Mouse (Mus musculus) liver, embryonic 12.5 days (tissue): ENCODE measurements around the gene Baz2a. TPM values are rescaled to one million over a fixed set of nuclear protein-coding genes. Genes with fewer than 3 reads are reported as not detected.

Source experiments
- ATAC-seq: fragments of 200-750 bp; cut with Nextera tagmentation; 2 replicates; pipeline ENCODE4 v1.8.0; 2017; ENCODE audit warnings: moderate number of reproducible peaks, mild to moderate bottlenecking, moderate library complexity
- H3K27ac ChIP-seq: fragments of 300-500 bp; sonication (generic); 2 replicates; pipeline ENCODE4 v1.5.1; 2016; ENCODE audit warnings: mild to moderate bottlenecking
- H3K27me3 ChIP-seq: fragments of 300-500 bp; sonication (generic); replicated peaks from 2 replicates; pipeline ENCODE4 v1.6.1; 2016; ENCODE audit warnings: mild to moderate bottlenecking, moderate library complexity
- H3K36me3 ChIP-seq: fragments of 300-500 bp; sonication (generic); 2 replicates; pipeline ENCODE4 v1.6.1; 2016; ENCODE audit warnings: mild to moderate bottlenecking, moderate library complexity
- H3K4me1 ChIP-seq: fragments of 300-500 bp; sonication (generic); 2 replicates; pipeline ENCODE4 v1.6.1; 2016
- H3K4me2 ChIP-seq: fragments of 300-500 bp; sonication (generic); 2 replicates; pipeline ENCODE4 v1.6.1; 2016; ENCODE audit warnings: mild to moderate bottlenecking, moderate library complexity
- H3K4me3 ChIP-seq: fragments of 300-500 bp; sonication (generic); 2 replicates; pipeline ENCODE4 v1.5.1; 2016; ENCODE audit warnings: mild to moderate bottlenecking, moderate library complexity
- H3K9ac ChIP-seq: fragments of 300-500 bp; sonication (generic); 2 replicates; pipeline ENCODE4 v1.6.1; 2016; ENCODE audit warnings: mild to moderate bottlenecking, moderate library complexity
- H3K9me3 ChIP-seq: fragments of 300-500 bp; sonication (generic); replicated peaks from 2 replicates; pipeline ENCODE4 v1.6.1; 2016; ENCODE audit warnings: mild to moderate bottlenecking, moderate library complexity
- WGBS: fragments of 180-500 bp; shearing (Covaris S2); methylation state at CpG from one replicate; pipeline ENCODE4 v1.1.7; 2016; ENCODE audit not compliant: insufficient replicate concordance; 5-methylcytosine and 5-hydroxymethylcytosine counted together
- polyA plus RNA-seq: library from polyadenylated mRNA; unstranded; fragments of >200 nt; fragmentation: Nextera tagmentation; extraction: Ambion mirVana; gene quantifications from 2 replicates; pipeline ENCODE4 v1.2.1, GENCODE M21; 2016

The Baz2a gene
- polyA plus RNA-seq, 1 experiment from 2014 or later, result 8.0 TPM

- WGBS, result 11% methylated on average over 19 of the region's 19 CpGs
- Histone ChIP-seq H3K4me2 (peak overlapping the region; percentile 93), H3K4me1 (peaks cover 79% of the 10 kb centered on the region), H3K9ac (peak overlapping the region; percentile 91), H3K27ac (peak overlapping the region; percentile 95), H3K9me3 (no peaks in the 10 kb centered on the region), H3K36me3 (peaks cover 12% of the 10 kb centered on the region), H3K4me3 (peak overlapping the region; percentile 86), H3K27me3 (no peaks in the 10 kb centered on the region)
- peak; percentile 77 for ATAC-seq
Measured at GRCm38 (mm10) chr10:128094340-128094968, 3.1 kb downstream of the Baz2a start.

- WGBS, result 23% methylated on average over 9 of the region's 9 CpGs
- H3K36me3 ChIP-seq, result peaks cover 5% of the 10 kb centered on the region
- H3K27ac ChIP-seq, result peak overlapping the region; percentile 95
- peak overlapping the region; percentile 93 for H3K4me2 ChIP-seq
- peak overlapping the region; percentile 91 for H3K9ac ChIP-seq
- no peaks in the 10 kb centered on the region for H3K9me3 ChIP-seq
- ATAC-seq, result no peak
- H3K27me3 ChIP-seq, result no peaks in the 10 kb centered on the region
- H3K4me3 ChIP-seq, result peak overlapping the region; percentile 86
- peaks cover 72% of the 10 kb centered on the region for H3K4me1 ChIP-seq
Measured at GRCm38 (mm10) chr10:128095003-128095636, 3.7 kb downstream of the Baz2a start.

- peak overlapping the region; percentile 97 for H3K4me2 ChIP-seq
- H3K9me3 ChIP-seq, result no peaks in the 10 kb centered on the region
- H3K27me3 ChIP-seq, result no peaks in the 10 kb centered on the region
- H3K9ac ChIP-seq, result peak overlapping the region; percentile 96; the same call in 1 of the 2 replicates
- H3K36me3 ChIP-seq, result 0 out of 2 replicates have a peak, but pooled peaks cover 4% of the 10 kb centered on the region
- peak overlapping the region; percentile 95 for H3K27ac ChIP-seq
- no peak for ATAC-seq
- H3K4me3 ChIP-seq, result peak overlapping the region; percentile 98
- H3K4me1 ChIP-seq, result peaks cover 60% of the 10 kb centered on the region
- WGBS, result 11% methylated on average over 4 of the region's 4 CpGs
Measured at GRCm38 (mm10) chr10:128096313-128096692, 4.9 kb downstream of the Baz2a start.

- H3K4me1 ChIP-seq, result peaks cover 58% of the 10 kb centered on the region
- WGBS, result under 1% methylated on average over 85 of the region's 86 CpGs
- peaks cover 4% of the 10 kb centered on the region; the same call in 1 of the 2 replicates for H3K36me3 ChIP-seq
- no peaks in the 10 kb centered on the region for H3K27me3 ChIP-seq
- H3K4me3 ChIP-seq, result peak overlapping the region; percentile 98
- H3K9ac ChIP-seq, result peak overlapping the region; percentile 96
- no peaks in the 10 kb centered on the region for H3K9me3 ChIP-seq
- peak overlapping the region; percentile 97 for H3K4me2 ChIP-seq
- peak overlapping the region; percentile 95 for H3K27ac ChIP-seq
- ATAC-seq, result peak; percentile 60
Measured at GRCm38 (mm10) chr10:128096693-128097586, 5.6 kb downstream of the Baz2a start.

- H3K27me3 ChIP-seq, result no peaks in the 10 kb centered on the region
- 0% methylated on average over 13 of the region's 13 CpGs for WGBS
- H3K4me2 ChIP-seq, result peak overlapping the region; percentile 97
- peak overlapping the region; percentile 98 for H3K4me3 ChIP-seq
- peaks cover 4% of the 10 kb centered on the region; the same call in 1 of the 2 replicates for H3K36me3 ChIP-seq
- no peak for ATAC-seq
- peak overlapping the region; percentile 95 for H3K27ac ChIP-seq
- peak overlapping the region; percentile 96 for H3K9ac ChIP-seq
- no peaks in the 10 kb centered on the region for H3K9me3 ChIP-seq
- H3K4me1 ChIP-seq, result peaks cover 54% of the 10 kb centered on the region
Measured at GRCm38 (mm10) chr10:128097587-128097971, 6.2 kb downstream of the Baz2a start.

- no peak overlapping the region for H3K4me2 ChIP-seq
- WGBS, result 83% methylated on average over 4 of the region's 4 CpGs
- no peak for ATAC-seq
- no peak overlapping the region for H3K4me3 ChIP-seq
- no peak overlapping the region for H3K9ac ChIP-seq
- no peaks in the 10 kb centered on the region for H3K9me3 ChIP-seq
- H3K36me3 ChIP-seq, result peaks cover 68% of the 10 kb centered on the region
- H3K27ac ChIP-seq, result no peak overlapping the region
- H3K4me1 ChIP-seq, result no peaks in the 10 kb centered on the region
- no peaks in the 10 kb centered on the region for H3K27me3 ChIP-seq
Measured at GRCm38 (mm10) chr10:128110103-128110761, 18.9 kb downstream of the Baz2a start.

GRCm38 (mm10) chr10:128111227-128111626 is 19.9 kb downstream of the Baz2a start:
- H3K27me3 ChIP-seq, result no peaks in the 10 kb centered on the region
- H3K36me3 ChIP-seq, result peaks cover 78% of the 10 kb centered on the region
- no peak overlapping the region for H3K4me3 ChIP-seq
- H3K9me3 ChIP-seq, result no peaks in the 10 kb centered on the region
- ATAC-seq, result no peak
- H3K4me1 ChIP-seq, result no peaks in the 10 kb centered on the region
- no peak overlapping the region for H3K27ac ChIP-seq
- no peak overlapping the region for H3K9ac ChIP-seq
- H3K4me2 ChIP-seq, result no peak overlapping the region

GRCm38 (mm10) chr10:128123833-128124232 is 32.5 kb downstream of the Baz2a start:
- H3K4me3 ChIP-seq, result no peak overlapping the region
- H3K27me3 ChIP-seq, result no peaks in the 10 kb centered on the region
- ATAC-seq, result no peak
- no peaks in the 10 kb centered on the region for H3K4me1 ChIP-seq
- no peaks in the 10 kb centered on the region for H3K9me3 ChIP-seq
- H3K9ac ChIP-seq, result no peak overlapping the region
- H3K27ac ChIP-seq, result no peak overlapping the region
- WGBS, result 85% methylated on average over 7 of the region's 7 CpGs
- H3K36me3 ChIP-seq, result peaks cover 98% of the 10 kb centered on the region
- H3K4me2 ChIP-seq, result no peak overlapping the region

GRCm38 (mm10) chr10:128124831-128125230 is 33.5 kb downstream of the Baz2a start:
- H3K27me3 ChIP-seq, result no peaks in the 10 kb centered on the region
- WGBS, result 87% methylated on average over 9 of the region's 9 CpGs

GRCm38 (mm10) chr10:128125951-128126350 is 34.6 kb downstream of the Baz2a start:
- WGBS, result 89% methylated on average over 14 of the region's 14 CpGs
- no peak for ATAC-seq

More at GRCm38 (mm10) chr10:128124831-128125230, 33.5 kb downstream of the Baz2a start:
- H3K4me2 ChIP-seq, result no peak overlapping the region
- no peaks in the 10 kb centered on the region for H3K9me3 ChIP-seq
- H3K27ac ChIP-seq, result no peak overlapping the region
- H3K36me3 ChIP-seq, result peaks cover 96% of the 10 kb centered on the region
- peak; percentile 11; the same call in 1 of the 2 replicates for ATAC-seq
- no peak overlapping the region for H3K4me3 ChIP-seq
- no peaks in the 10 kb centered on the region for H3K4me1 ChIP-seq
- no peak overlapping the region for H3K9ac ChIP-seq

GRCm38 (mm10) chr10:128127497-128127896 is 36.1 kb downstream of the Baz2a start:
- ATAC-seq, result no peak
- Histone ChIP-seq H3K9me3 (no peaks in the 10 kb centered on the region), H3K27ac (no peak overlapping the region), H3K4me2 (no peak overlapping the region), H3K4me1 (no peaks in the 10 kb centered on the region), H3K27me3 (no peaks in the 10 kb centered on the region), H3K4me3 (no peak overlapping the region), H3K9ac (no peak overlapping the region), H3K36me3 (peaks cover 89% of the 10 kb centered on the region)
- WGBS, result 88% methylated on average over 5 of the region's 5 CpGs

More at GRCm38 (mm10) chr10:128125951-128126350, 34.6 kb downstream of the Baz2a start:
- Histone ChIP-seq H3K4me2 (no peak overlapping the region), H3K9me3 (no peaks in the 10 kb centered on the region), H3K36me3 (peaks cover 93% of the 10 kb centered on the region), H3K9ac (no peak overlapping the region), H3K4me3 (no peak overlapping the region), H3K4me1 (no peaks in the 10 kb centered on the region), H3K27me3 (no peaks in the 10 kb centered on the region), H3K27ac (no peak overlapping the region)
